Mouse (Mus musculus): ENCODE results near the gene Agxt. TPM values are rescaled to one million over a fixed set of nuclear protein-coding genes. Genes with fewer than 3 reads are reported as not detected.

The Agxt gene
- total RNA-seq, 4 experiments from 2014 or later = not detected

GRCm38 (mm10) chr1:93194961-93195360 is 59.9 kb downstream of the Agxt start:
- no peak for DNase-seq (ENCODE audit: low spot score in 2 of 2)

Other genes with a start within 250 kb of the Agxt start
- under 1 TPM; 0.31 to 0.37 (median 0.36) TPM for gene Ankmy1, start 232.3 kb upstream of the Agxt start, total RNA-seq (2022)
- 10 to 100 TPM; 13.9 to 16.5 (median 15.6) TPM for gene Dusp28, start 228.3 kb upstream of the Agxt start, total RNA-seq (2022)
- gene Rnpepl1, start 224.5 kb upstream of the Agxt start, total RNA-seq (2022) = 10 to 100 TPM; 38.0 to 46.2 (median 44.3) TPM
- gene Capn10, start 200.9 kb upstream of the Agxt start, total RNA-seq (2022) = 10 to 100 TPM; 39.9 to 46.3 (median 43.1) TPM
- gene Gpr35, start 184.4 kb upstream of the Agxt start, total RNA-seq (2022) = under 1 TPM in 3 of 4 experiments, not detected in 1; 0.39 to 0.61 (median 0.51) TPM
- not detected for gene Aqp12, start 128.9 kb upstream of the Agxt start, total RNA-seq (2022)
- gene Kif1a, start 33.3 kb upstream of the Agxt start, total RNA-seq (2022) = 100 to 1,000 TPM; 681 to 718 (median 697) TPM
- not detected for gene 2310007B03Rik, start 25.7 kb downstream of the Agxt start, total RNA-seq (2022)
- under 1 TPM; 0.27 to 0.72 (median 0.37) TPM for gene Crocc2, start 33.5 kb downstream of the Agxt start, total RNA-seq (2022)
- 10 to 100 TPM in 3 of 4 experiments, 1 to 10 TPM in 1; 9.9 to 13.5 (median 12.4) TPM for gene Sned1, start 100.6 kb downstream of the Agxt start, total RNA-seq (2022)
- gene Mterf4, start 170.7 kb downstream of the Agxt start, total RNA-seq (2022) = 10 to 100 TPM; 20.7 to 25.8 (median 22.0) TPM
- gene Ppp1r7, start 207.6 kb downstream of the Agxt start, total RNA-seq (2022) = 10 to 100 TPM; 75.5 to 85.2 (median 78.7) TPM
- 1 to 10 TPM; 3.7 to 9.8 (median 4.4) TPM for gene Pask, start 208.2 kb downstream of the Agxt start, total RNA-seq (2022)
- under 1 TPM in 2 of 4 experiments, not detected in 2; 0.76 to 0.80 TPM for gene Ano7, start 238.7 kb downstream of the Agxt start, total RNA-seq (2022)

Measured in layer of hippocampus, adult 8-10 months (tissue).